Mouse (Mus musculus) forelimb bud, embryonic 11.5 days (tissue): ENCODE results near the gene Zmat5.
A peak's percentile ranks its signal among the peaks of the same experiment; 100 is the strongest.

ENCODE experiments used
- DNase-seq: peaks from one replicate; pipeline ENCODE4 v3.0.0-alpha.2; 2012; ENCODE audit warnings: low read depth, low spot score

The Zmat5 gene

GRCm38 (mm10) chr11:4704072-4704964 lies at the start of gene Zmat5, which contains the start of gene Uqcr10:
TSS of gene Zmat5 (plus strand) at chr11:4704678.
TSS of gene Uqcr10 (minus strand) at chr11:4704342.
- DNase-seq, result peak; percentile 96

- no peak for DNase-seq
Measured at GRCm38 (mm10) chr11:4659818-4660217, 44.7 kb upstream of the Zmat5 start.

- DNase-seq, result no peak
Measured at GRCm38 (mm10) chr11:4660309-4661025, 44.0 kb upstream of the Zmat5 start.

GRCm38 (mm10) chr11:4661324-4661723 lies 43.2 kb upstream of the Zmat5 start:
- no peak for DNase-seq

- no peak for DNase-seq
Measured at GRCm38 (mm10) chr11:4661871-4662495, 42.5 kb upstream of the Zmat5 start.

- DNase-seq, result no peak
Measured at GRCm38 (mm10) chr11:4662496-4662878, 42.0 kb upstream of the Zmat5 start.

GRCm38 (mm10) chr11:4671736-4672135 lies 32.7 kb upstream of the Zmat5 start:
- DNase-seq, result no peak

GRCm38 (mm10) chr11:4674593-4674992 lies 29.9 kb upstream of the Zmat5 start:
- no peak for DNase-seq

- DNase-seq, result no peak
Measured at GRCm38 (mm10) chr11:4675126-4675562, 29.3 kb upstream of the Zmat5 start.

- DNase-seq, result no peak
Measured at GRCm38 (mm10) chr11:4675693-4676092, 28.8 kb upstream of the Zmat5 start.

- DNase-seq, result no peak
Measured at GRCm38 (mm10) chr11:4677250-4677872, 27.1 kb upstream of the Zmat5 start.

GRCm38 (mm10) chr11:4678700-4679440 lies 25.6 kb upstream of the Zmat5 start:
- DNase-seq, result peak; percentile 19

GRCm38 (mm10) chr11:4679441-4679832 lies 25.0 kb upstream of the Zmat5 start:
- no peak for DNase-seq

GRCm38 (mm10) chr11:4680126-4680525 lies 24.4 kb upstream of the Zmat5 start:
- no peak for DNase-seq

GRCm38 (mm10) chr11:4683516-4683915 lies 21.0 kb upstream of the Zmat5 start:
- DNase-seq, result no peak

- DNase-seq, result no peak
Measured at GRCm38 (mm10) chr11:4684186-4684585, 20.3 kb upstream of the Zmat5 start.

- no peak for DNase-seq
Measured at GRCm38 (mm10) chr11:4685071-4685470, 19.4 kb upstream of the Zmat5 start.

- DNase-seq, result no peak
Measured at GRCm38 (mm10) chr11:4685510-4685909, 19.0 kb upstream of the Zmat5 start.

- no peak for DNase-seq
Measured at GRCm38 (mm10) chr11:4687027-4687426, 17.5 kb upstream of the Zmat5 start.

- no peak for DNase-seq
Measured at GRCm38 (mm10) chr11:4687874-4688273, 16.6 kb upstream of the Zmat5 start.
